ENCODE assay signal across 8 mouse cellular contexts in the genomic region with DNA sequence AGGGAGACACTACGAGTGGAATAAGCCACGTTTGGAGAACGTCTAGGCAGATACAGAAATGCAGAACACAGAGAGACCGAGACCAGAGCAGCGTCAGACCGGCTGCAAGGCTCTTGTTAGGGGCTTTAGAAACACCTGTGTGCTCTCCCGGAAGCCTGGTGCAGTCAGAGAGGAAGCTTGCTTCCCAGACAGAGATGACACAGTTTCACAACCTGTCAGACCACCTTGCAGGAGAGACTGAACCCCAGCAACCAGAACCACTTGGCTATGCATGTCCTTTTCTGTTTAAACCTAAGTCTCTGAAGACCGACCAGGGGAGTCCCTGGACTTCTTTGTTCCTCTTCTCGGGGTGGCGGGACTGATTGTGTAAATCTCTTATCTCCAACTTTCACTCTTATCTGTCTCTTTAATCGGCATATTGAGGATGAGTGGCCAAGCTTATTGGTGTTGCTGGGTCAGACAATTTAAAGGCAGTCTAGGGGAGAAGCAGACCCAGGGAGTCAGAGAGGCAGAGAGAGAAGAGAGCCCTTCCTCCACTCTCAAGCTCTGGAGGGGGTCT. TPM values are rescaled to one million over a fixed set of nuclear protein-coding genes. Genes with fewer than 3 reads are reported as not detected.
DNase-seq lines count a peak whose midpoint lies in the region; ATAC-seq and TF ChIP-seq lines count a peak whose summit lies in the region.

A gene (plus strand): TSS at position 509 of the 559 bp plus-strand sequence.

- no peak for ATAC-seq in hindbrain, embryonic 12.5 days (ENCODE audit: low FRiP score)
- no peak for ATAC-seq in midbrain, embryonic 13.5 days

- intact Hi-C loops in left cerebral cortex, postnatal 4 days (cut with DNase I), result no loop called here

- H3K4me2 ChIP-seq in hindbrain, embryonic 12.5 days (replicated peaks), result peak within 1 kb of the TSS; percentile 93
- peak within 1 kb of the TSS; percentile 93 for H3K4me2 ChIP-seq in midbrain, embryonic 13.5 days (replicated peaks)

- peak within 1 kb of the TSS; percentile 11 for H3K4me3 ChIP-seq in cerebellum, adult 2 months (replicated peaks; ENCODE audit: insufficient read depth, low read depth, low read length)
- peak within 1 kb of the TSS; percentile 79 for H3K4me3 ChIP-seq in E14TG2a.4 (replicated peaks; ENCODE audit: low read length)
- peak within 1 kb of the TSS; percentile 47 for H3K4me3 ChIP-seq in hindbrain, embryonic 12.5 days
- peak within 1 kb of the TSS; percentile 49 for H3K4me3 ChIP-seq in midbrain, embryonic 13.5 days (replicated peaks)

- H3K27ac ChIP-seq in cerebellum, adult 2 months (ENCODE audit: insufficient read depth, low read length), result no peak within 1 kb of the TSS
- H3K27ac ChIP-seq in hindbrain, embryonic 12.5 days, result no peak within 1 kb of the TSS
- H3K27ac ChIP-seq in midbrain, embryonic 13.5 days, result no peak within 1 kb of the TSS

- H3K36me3 ChIP-seq in E14TG2a.4 (ENCODE audit: insufficient read depth, low read length), result no peaks in the 10 kb centered on the region
- H3K36me3 ChIP-seq in hindbrain, embryonic 12.5 days, result no peaks in the 10 kb centered on the region
- H3K36me3 ChIP-seq in midbrain, embryonic 13.5 days, result no peaks in the 10 kb centered on the region

- no peaks in the 10 kb centered on the region for H3K4me1 ChIP-seq in cerebellum, adult 2 months (ENCODE audit: control insufficient read depth, insufficient read depth, low read length)
- peaks cover 51% of the 10 kb centered on the region for H3K4me1 ChIP-seq in E14TG2a.4 (replicated peaks; ENCODE audit: low read depth, low read length)
- H3K4me1 ChIP-seq in hindbrain, embryonic 12.5 days, result peaks cover 16% of the 10 kb centered on the region
- H3K4me1 ChIP-seq in midbrain, embryonic 13.5 days (replicated peaks), result peaks cover 26% of the 10 kb centered on the region

- no peak for DNase-seq in cerebellum, adult 2 months
- DNase-seq in cerebellum, postnatal 25 days, result no peak
- DNase-seq in adrenal gland, adult 2 months, result no peak
- no peak for DNase-seq in left cerebral cortex, postnatal 4 days
- no peak for DNase-seq in cerebellum, adult 9-10 months

- peak within 1 kb of the TSS; percentile 51 for H3K9ac ChIP-seq in hindbrain, embryonic 12.5 days
- peak within 1 kb of the TSS; percentile 65 for H3K9ac ChIP-seq in midbrain, embryonic 13.5 days (replicated peaks)

- H3K9me3 ChIP-seq in E14TG2a.4 (ENCODE audit: low read length), result 0 out of 2 replicates have a peak, but pooled peaks cover 8% of the 10 kb centered on the region
- H3K9me3 ChIP-seq in hindbrain, embryonic 12.5 days (replicated peaks), result peaks cover 7% of the 10 kb centered on the region; the same call in 1 of the 2 replicates
- H3K9me3 ChIP-seq in midbrain, embryonic 13.5 days, result peaks cover 5% of the 10 kb centered on the region; the same call in 1 of the 2 replicates

- TF ChIP-seq CTCF in cerebellum, adult 2 months (IDR thresholded peaks at IDR 0.05; ENCODE audit: borderline replicate concordance, insufficient read depth, low read depth, low read length), result no peak
- TF ChIP-seq CTCF in E14TG2a.4 (conservative IDR thresholded peaks at IDR 0.05; ENCODE audit: low read length), result no peak

- H3K27me3 ChIP-seq in cerebellum, adult 2 months (ENCODE audit: control insufficient read depth, insufficient read depth, low read length), result peaks cover 4% of the 10 kb centered on the region; the same call in 1 of the 2 replicates
- H3K27me3 ChIP-seq in E14TG2a.4 (ENCODE audit: insufficient read depth, low read length), result peaks cover 85% of the 10 kb centered on the region
- peaks cover 67% of the 10 kb centered on the region for H3K27me3 ChIP-seq in hindbrain, embryonic 12.5 days
- peaks cover 69% of the 10 kb centered on the region for H3K27me3 ChIP-seq in midbrain, embryonic 13.5 days

- WGBS in cerebellum, adult 2 months, result 1% methylated on average over 11 of the region's 11 CpGs
- 2% methylated on average over 11 of the region's 11 CpGs for WGBS in hindbrain, embryonic 12.5 days
- 2% methylated on average over 11 of the region's 11 CpGs for WGBS in midbrain, embryonic 13.5 days

- no peak for TF ChIP-seq POLR2A in cerebellum, adult 2 months (IDR thresholded peaks at IDR 0.05; ENCODE audit: borderline replicate concordance, insufficient read depth, low read length)

RNA-seq across cellular contexts. Expression of the gene that starts here (rescaled TPM):
- polyA plus RNA-seq in cerebellum, adult 2 months (2012; rRNA removed), result not detected in 2 replicates
- polyA plus RNA-seq in hindbrain, embryonic 12.5 days (2016; fragmentation: Nextera tagmentation; extraction: Ambion mirVana), result not detected in 2 replicates
- 0.08 TPM in 1 of 2 replicates, not detected in the other for polyA plus RNA-seq in midbrain, embryonic 13.5 days (2015; fragmentation: Nextera tagmentation; extraction: Ambion mirVana)
- not detected for total RNA-seq in adrenal gland, adult 2 months (2021)
- polyA plus RNA-seq in adrenal gland, adult 2 months (2012; rRNA removed), result not detected in 2 replicates
- not detected for total RNA-seq in left cerebral cortex, postnatal 4 days (2021)

Comparison
In these comparisons a context has a peak if more than half of its experiments do, and no peak if none do; other contexts are left out.
1. H3K4me3 ChIP-seq: peak in every context shown above with its lines; median percentile 79 in E14TG2a.4; 49 in midbrain, embryonic 13.5 days; 47 in hindbrain, embryonic 12.5 days; 11 in cerebellum, adult 2 months.